Mouse (Mus musculus): ENCODE measurements around the gene Reps2. TPM values are rescaled to one million over a fixed set of nuclear protein-coding genes. Genes with fewer than 3 reads are reported as not detected.
A peak's percentile ranks its signal among the peaks of the same experiment; 100 is the strongest.

Reps2 gene
- total and polyA plus RNA-seq, 3 experiments = 2.2 to 2.8 TPM; not detected in 1

DNA sequence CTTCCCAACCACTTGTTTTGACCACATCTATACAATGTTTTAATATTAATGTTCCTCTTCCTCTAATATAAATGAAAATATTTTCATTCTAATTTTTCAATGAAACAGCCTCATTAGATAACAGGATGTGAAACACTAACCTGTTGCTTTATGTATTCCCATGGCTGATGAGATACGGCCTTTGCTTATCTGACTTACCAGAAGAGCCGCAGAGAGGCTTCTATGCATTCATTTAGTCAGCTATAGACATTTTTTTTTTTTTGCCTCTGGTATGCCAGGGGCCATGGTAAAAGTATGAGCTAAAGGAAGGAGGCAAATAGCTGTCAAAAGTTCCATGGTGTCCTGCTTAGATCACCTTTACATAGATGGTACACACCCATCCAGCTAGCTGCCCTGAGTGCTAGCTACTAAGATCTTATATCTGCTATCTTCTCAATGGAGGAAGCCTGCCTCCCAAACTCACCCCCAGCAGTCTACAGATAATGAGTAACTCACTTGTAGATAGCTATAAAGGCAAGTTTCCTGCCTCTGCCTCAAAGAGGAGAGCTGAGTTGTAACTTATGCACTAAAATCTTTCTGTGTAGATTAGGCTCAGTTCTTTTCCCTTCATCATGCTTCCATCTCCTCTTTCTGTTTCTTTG, 196.7 kb downstream of the Reps2 start:
- DNase-seq (ENCODE audit: low read depth, low spot score) = peak; percentile 67
- peaks cover 17 to 21% of the 10 kb centered on the region in 2 experiments for H3K4me1 ChIP-seq (ENCODE audit: control insufficient read depth in 1 of 2, insufficient read depth in 2 of 2, low read length in 2 of 2)
- no peaks in the 10 kb centered on the region for H3K79me2 ChIP-seq (ENCODE audit: control insufficient read depth, insufficient read depth, low read length, poor library complexity)
- no peaks in the 10 kb centered on the region for H3K9me3 ChIP-seq (replicated peaks; ENCODE audit: insufficient read depth, low read length)
- H3K9ac ChIP-seq (ENCODE audit: control insufficient read depth, low read depth, low read length, poor library complexity, severe bottlenecking) = peak overlapping the region; percentile 17; the same call in 1 of the 2 replicates
- TF ChIP-seq ZKSCAN1 (IDR thresholded peaks at IDR 0.05; ENCODE audit: low read depth, low read length) = no peak
- no peak for TF ChIP-seq MYB (IDR thresholded peaks at IDR 0.05; ENCODE audit: low read depth, low read length)
- no peak for TF ChIP-seq E2F4 (IDR thresholded peaks at IDR 0.05; ENCODE audit: borderline replicate concordance, low read depth, low read length)
- TF ChIP-seq POLR2AphosphoS5 (IDR thresholded peaks at IDR 0.05; ENCODE audit: borderline replicate concordance, low read depth, low read length) = no peak
- peak; percentile 94 for TF ChIP-seq ZNF384 (IDR thresholded peaks at IDR 0.05; ENCODE audit: low read depth, low read length)
- no peak for TF ChIP-seq TBP (IDR thresholded peaks at IDR 0.05; ENCODE audit: low read depth, low read length)
- TF ChIP-seq GATA1 (IDR thresholded peaks at IDR 0.05; ENCODE audit: low read depth, low read length) = peak; percentile 74
- no peak for TF ChIP-seq NRF1 (IDR thresholded peaks at IDR 0.05; ENCODE audit: insufficient read depth, low read depth, low read length, poor library complexity, severe bottlenecking)
- TF ChIP-seq MAFK (IDR thresholded peaks at IDR 0.05; ENCODE audit: borderline replicate concordance, low read depth, low read length) = no peak
- TF ChIP-seq MEF2A (IDR thresholded peaks at IDR 0.05; ENCODE audit: extremely low read depth, insufficient replicate concordance, low read depth, low read length, poor library complexity, severe bottlenecking) = no peak
- no peak for TF ChIP-seq POLR2AphosphoS2 (IDR thresholded peaks at IDR 0.05; ENCODE audit: low read length)
- TF ChIP-seq GABPA (IDR thresholded peaks at IDR 0.05; ENCODE audit: low read depth, low read length) = no peak
- TF ChIP-seq SIN3A (IDR thresholded peaks at IDR 0.05; ENCODE audit: low read length) = peak; percentile 51; the same call in 1 of the 2 replicates
- TF ChIP-seq JUND (IDR thresholded peaks at IDR 0.05; ENCODE audit: low read depth, low read length) = no peak
- TF ChIP-seq EP300 (IDR thresholded peaks at IDR 0.05; ENCODE audit: low read depth in 1 of 2, low read length in 2 of 2) = peak; percentile 59 to 71
- TF ChIP-seq ZC3H11A (IDR thresholded peaks at IDR 0.05; ENCODE audit: low read depth, low read length) = no peak
- TF ChIP-seq USF1 (IDR thresholded peaks at IDR 0.05; ENCODE audit: low read depth, low read length) = no peak
- peak; percentile 53 for TF ChIP-seq TAL1 (IDR thresholded peaks at IDR 0.05; ENCODE audit: low read length)
- peak; percentile 61 for TF ChIP-seq ETS1 (IDR thresholded peaks at IDR 0.05; ENCODE audit: low read depth, low read length)
- TF ChIP-seq RCOR1 (IDR thresholded peaks at IDR 0.05; ENCODE audit: low read depth, low read length) = peak; percentile 48
- no peak for TF ChIP-seq UBTF (IDR thresholded peaks at IDR 0.05; ENCODE audit: borderline replicate concordance, insufficient read depth, low read depth, low read length)
- TF ChIP-seq CTCF (IDR thresholded peaks at IDR 0.05 in 2 of 3, conservative IDR thresholded peaks at IDR 0.05 in 1 of 3; ENCODE audit: control insufficient read depth in 1 of 3, insufficient read depth in 1 of 3, low read depth in 2 of 3, low read length in 3 of 3, poor library complexity in 1 of 3, severe bottlenecking in 1 of 3) = no peak
- 0 out of 2 replicates have a peak, but pooled peaks have one; percentile 44 for TF ChIP-seq MAZ (IDR thresholded peaks at IDR 0.05; ENCODE audit: low read depth, low read length)
- TF ChIP-seq HCFC1 (IDR thresholded peaks at IDR 0.05; ENCODE audit: low read depth, low read length) = peak; percentile 38; the same call in 1 of the 2 replicates
- no peak for TF ChIP-seq POLR2A (IDR thresholded peaks at IDR 0.05; ENCODE audit: control insufficient read depth in 1 of 2, insufficient read depth in 1 of 2, low read depth in 1 of 2, low read length in 2 of 2, poor library complexity in 1 of 2)
- TF ChIP-seq TCF12 (IDR thresholded peaks at IDR 0.05; ENCODE audit: low read depth, low read length) = peak; percentile 70
- TF ChIP-seq ZMIZ1 (IDR thresholded peaks at IDR 0.05; ENCODE audit: low read depth, low read length) = no peak
- peak overlapping the region; percentile 4 to 25; a peak in 3 of 4 replicates for H3K4me3 ChIP-seq (ENCODE audit: control insufficient read depth in 1 of 2, insufficient read depth in 1 of 2, low read depth in 2 of 2, low read length in 2 of 2)
- H3K27ac ChIP-seq (ENCODE audit: control insufficient read depth, low read depth, low read length) = peak overlapping the region; percentile 81
- H3K27me3 ChIP-seq (ENCODE audit: control insufficient read depth in 1 of 2, insufficient read depth in 2 of 2, low read length in 2 of 2) = no peaks in the 10 kb centered on the region
- peaks cover 0 to 27% of the 10 kb centered on the region in 2 experiments; a peak in 2 of 4 replicates for H3K36me3 ChIP-seq (ENCODE audit: control insufficient read depth in 1 of 2, insufficient read depth in 2 of 2, low read length in 2 of 2)
